Mouse (Mus musculus) ES-Bruce4 (cell line): Measurements from ENCODE around the gene Tenm4. TPM values are rescaled to one million over a fixed set of nuclear protein-coding genes. Genes with fewer than 3 reads are reported as not detected.

Experiments used
- H3K27ac ChIP-seq: 2 replicates; pipeline ENCODE4 v1.5.1; 2012; ENCODE audit warnings: low read length, inconsistent platforms; ENCODE audit not compliant: insufficient read depth
- H3K27me3 ChIP-seq: 2 replicates; pipeline ENCODE4 v1.6.1; 2012; ENCODE audit warnings: mild to moderate bottlenecking, low read length, inconsistent platforms; ENCODE audit not compliant: control insufficient read depth, poor library complexity, insufficient read depth, severe bottlenecking
- H3K36me3 ChIP-seq: 2 replicates; pipeline ENCODE4 v1.6.1; 2012; ENCODE audit warnings: inconsistent platforms, mild to moderate bottlenecking, low read length, moderate library complexity; ENCODE audit not compliant: control insufficient read depth, poor library complexity, insufficient read depth, severe bottlenecking
- H3K4me1 ChIP-seq: one replicate; pipeline ENCODE4 v1.8.1; 2011; ENCODE audit warnings: low read length; ENCODE audit not compliant: control insufficient read depth, insufficient read depth
- H3K4me3 ChIP-seq: 2 replicates; pipeline ENCODE4 v1.5.1; 2011; ENCODE audit warnings: low read depth, mild to moderate bottlenecking, low read length
- H3K9ac ChIP-seq: 2 replicates; pipeline ENCODE4 v1.6.1; 2012; ENCODE audit warnings: low read depth, mild to moderate bottlenecking, inconsistent platforms; ENCODE audit not compliant: poor library complexity, severe bottlenecking
- H3K9me3 ChIP-seq: replicated peaks from 2 replicates; pipeline ENCODE4 v1.6.1; 2012; ENCODE audit warnings: mild to moderate bottlenecking, low read length, inconsistent platforms; ENCODE audit not compliant: control insufficient read depth, poor library complexity, insufficient read depth, severe bottlenecking
- CTCF ChIP-seq: IDR thresholded peaks from one replicate; pipeline ENCODE4 v1.8.1; 2011; ENCODE audit warnings: low read depth, low read length
- EP300 ChIP-seq: IDR thresholded peaks from 2 replicates; pipeline ENCODE4 v1.6.1; 2011; ENCODE audit warnings: low read depth, low read length; ENCODE audit not compliant: insufficient read depth
- POLR2A ChIP-seq: IDR thresholded peaks from one replicate; pipeline ENCODE4 v1.8.1; 2011; ENCODE audit warnings: low read length; ENCODE audit not compliant: insufficient read depth
- polyA plus RNA-seq: library from polyadenylated mRNA; stranded (reverse); fragments of >200 nt; gene quantifications from 2 replicates; pipeline ENCODE4 v1.2.4, GENCODE M21; 2011; ENCODE audit warnings: low read depth; ENCODE audit not compliant: missing spikeins, insufficient read depth, insufficient read length

Gene Tenm4
- polyA plus RNA-seq, 1 experiment, result 4.8 TPM

DNA sequence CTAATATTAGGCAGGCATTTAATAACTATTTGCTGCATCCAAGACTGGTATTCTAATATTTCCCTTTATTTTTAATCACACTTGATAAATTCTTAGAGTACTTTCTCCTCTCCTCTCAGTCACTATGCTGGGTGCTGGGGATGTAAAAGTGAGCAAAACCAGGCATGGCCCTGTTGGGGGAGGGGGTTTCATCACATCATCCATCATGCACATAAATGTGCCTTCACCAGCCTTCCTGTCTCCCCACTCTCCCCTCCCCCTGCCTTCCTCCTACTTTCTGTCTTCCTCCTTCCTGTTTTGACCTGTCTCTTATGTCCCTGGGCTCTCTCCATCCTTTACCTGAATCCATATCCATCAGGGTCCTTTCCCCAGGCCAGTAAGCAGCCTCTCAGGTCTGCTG, 416.4 kb downstream of the Tenm4 start:
- H3K9me3 ChIP-seq, result no peaks in the 10 kb centered on the region
- no peaks in the 10 kb centered on the region for H3K27me3 ChIP-seq
- H3K27ac ChIP-seq, result no peak overlapping the region
- TF ChIP-seq CTCF (no peak), EP300 (no peak), POLR2A (no peak)
- no peaks in the 10 kb centered on the region for H3K4me1 ChIP-seq
- H3K9ac ChIP-seq, result no peak overlapping the region
- no peak overlapping the region for H3K4me3 ChIP-seq
- H3K36me3 ChIP-seq, result no peaks in the 10 kb centered on the region

DNA sequence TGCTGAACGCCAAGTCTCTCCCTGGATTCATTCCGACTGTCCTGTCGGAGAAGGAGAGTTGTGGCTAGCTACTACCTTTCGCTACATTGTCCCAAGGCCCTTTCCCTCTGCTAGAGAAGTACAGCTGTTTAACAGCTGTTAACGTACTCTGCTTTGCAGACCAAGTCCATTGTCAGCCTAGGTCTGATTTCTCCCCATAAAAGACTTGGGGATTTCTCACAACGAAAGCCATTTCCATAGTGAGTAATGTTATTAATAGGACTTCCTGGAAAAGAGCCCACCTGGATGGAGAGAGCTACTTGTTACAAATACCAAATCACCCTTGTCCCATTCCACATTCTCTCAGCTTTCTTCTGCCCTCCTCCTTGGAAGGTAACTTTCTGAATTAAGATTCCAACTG, 417.5 kb downstream of the Tenm4 start:
- Histone ChIP-seq H3K9me3 (no peaks in the 10 kb centered on the region), H3K4me1 (no peaks in the 10 kb centered on the region), H3K27me3 (no peaks in the 10 kb centered on the region), H3K9ac (no peak overlapping the region), H3K4me3 (no peak overlapping the region), H3K27ac (no peak overlapping the region), H3K36me3 (no peaks in the 10 kb centered on the region)
- no peak for TF ChIP-seq EP300
- TF ChIP-seq POLR2A, result no peak

DNA sequence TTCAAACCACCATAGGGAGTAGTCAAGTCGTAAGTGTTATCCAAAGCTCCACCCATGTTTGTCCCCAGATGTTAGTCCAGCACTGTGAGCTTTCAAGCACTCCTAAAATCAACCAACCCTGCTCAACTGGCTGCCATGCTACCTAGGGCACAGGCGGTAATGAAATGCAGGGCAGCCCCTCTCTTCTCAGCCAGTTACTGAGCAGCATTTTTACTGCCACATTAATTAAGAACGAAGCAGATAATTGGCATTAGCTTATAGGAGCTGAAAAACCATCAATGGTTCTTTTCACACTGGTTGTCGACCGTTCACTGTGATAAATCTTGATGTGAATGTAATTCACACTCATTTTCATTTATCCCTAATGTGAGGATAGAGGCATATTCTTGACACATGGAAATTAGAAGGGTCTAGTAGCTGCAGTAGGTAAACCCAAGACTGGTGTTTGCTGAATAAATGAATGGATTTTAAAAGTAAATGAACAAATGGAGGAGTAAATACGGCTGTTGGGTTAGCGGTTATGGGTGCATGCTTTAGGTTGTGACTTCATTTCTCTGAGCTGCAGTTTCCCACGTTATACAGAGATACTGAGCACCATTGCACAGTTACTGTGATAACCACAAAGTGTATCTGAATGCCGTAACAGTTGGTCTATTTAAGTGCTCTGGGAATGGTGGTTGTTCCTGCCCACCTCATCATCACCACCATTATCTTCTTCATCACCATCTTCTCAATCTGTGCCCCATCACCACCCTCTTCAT, 424.7 kb downstream of the Tenm4 start:
- no peak for TF ChIP-seq POLR2A
- no peak for TF ChIP-seq EP300
- no peak for TF ChIP-seq CTCF
- Histone ChIP-seq H3K9me3 (no peaks in the 10 kb centered on the region), H3K4me3 (no peak overlapping the region), H3K9ac (no peak overlapping the region), H3K4me1 (no peaks in the 10 kb centered on the region), H3K36me3 (no peaks in the 10 kb centered on the region), H3K27ac (no peak overlapping the region), H3K27me3 (no peaks in the 10 kb centered on the region)

DNA sequence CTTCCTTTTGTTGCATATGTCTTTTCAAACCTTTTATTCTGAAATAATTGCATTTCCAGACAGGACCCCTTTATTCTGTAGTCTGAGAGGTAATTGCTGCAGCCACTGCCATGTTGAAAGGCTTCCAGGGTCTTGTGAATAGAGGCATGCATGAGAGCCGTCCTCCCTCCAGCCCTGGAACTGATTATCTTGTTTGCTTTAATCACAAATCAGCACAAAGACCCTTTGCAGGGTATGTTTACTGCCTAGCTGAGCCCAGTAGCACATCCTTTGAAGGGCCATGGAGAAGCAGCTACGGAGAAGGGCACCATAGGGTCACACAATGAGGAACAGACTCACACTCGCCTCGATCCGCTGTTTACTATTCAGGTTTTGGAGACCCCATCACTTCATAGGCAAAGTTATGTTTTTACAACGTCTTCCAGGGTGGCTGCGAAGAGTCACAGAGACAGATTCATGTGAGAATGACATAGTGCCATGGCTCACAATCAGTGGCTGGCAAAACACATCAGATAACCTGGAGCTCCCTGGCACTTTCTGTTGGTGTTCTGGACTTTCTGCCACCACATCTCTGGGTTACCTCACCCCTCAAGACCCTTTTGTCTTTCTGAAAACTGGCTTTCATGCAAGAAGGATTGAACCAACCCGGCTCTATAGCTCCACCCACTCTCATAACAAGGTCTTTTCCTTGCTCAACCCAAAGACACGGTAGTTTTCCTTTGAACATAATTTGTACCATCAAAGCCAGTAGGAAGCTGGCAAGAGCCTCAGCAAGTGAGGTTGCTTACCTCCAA, 425.6 kb downstream of the Tenm4 start:
- H3K27ac ChIP-seq, result no peak overlapping the region
- no peak overlapping the region for H3K9ac ChIP-seq
- no peaks in the 10 kb centered on the region for H3K4me1 ChIP-seq
- TF ChIP-seq POLR2A (no peak), CTCF (no peak), EP300 (no peak)
- H3K9me3 ChIP-seq, result no peaks in the 10 kb centered on the region
- H3K36me3 ChIP-seq, result no peaks in the 10 kb centered on the region
- H3K27me3 ChIP-seq, result no peaks in the 10 kb centered on the region
- no peak overlapping the region for H3K4me3 ChIP-seq

DNA sequence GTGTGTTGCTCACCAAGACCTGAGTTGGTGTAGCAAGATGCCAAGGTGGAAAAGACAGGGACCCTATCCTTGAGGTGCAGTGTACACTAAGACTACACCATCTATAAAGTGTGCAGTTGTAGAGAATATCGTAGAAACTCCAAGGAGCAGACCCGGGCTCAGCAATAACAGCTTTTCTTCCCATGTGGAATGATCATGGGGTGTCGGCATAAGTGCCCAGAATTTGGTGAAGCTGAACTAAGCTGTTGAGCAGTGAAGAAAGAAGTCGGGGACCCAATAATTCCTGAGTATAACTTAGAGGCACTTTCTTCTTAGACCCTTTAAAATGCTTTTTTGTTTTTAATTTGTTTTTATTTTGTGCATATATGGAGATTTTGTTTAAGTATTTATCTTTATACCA, 426.8 kb downstream of the Tenm4 start:
- H3K9ac ChIP-seq, result no peak overlapping the region
- no peaks in the 10 kb centered on the region for H3K27me3 ChIP-seq
- no peaks in the 10 kb centered on the region for H3K36me3 ChIP-seq
- no peaks in the 10 kb centered on the region for H3K4me1 ChIP-seq
- no peak overlapping the region for H3K27ac ChIP-seq
- no peaks in the 10 kb centered on the region for H3K9me3 ChIP-seq
- no peak overlapping the region for H3K4me3 ChIP-seq
- no peak for TF ChIP-seq POLR2A

DNA sequence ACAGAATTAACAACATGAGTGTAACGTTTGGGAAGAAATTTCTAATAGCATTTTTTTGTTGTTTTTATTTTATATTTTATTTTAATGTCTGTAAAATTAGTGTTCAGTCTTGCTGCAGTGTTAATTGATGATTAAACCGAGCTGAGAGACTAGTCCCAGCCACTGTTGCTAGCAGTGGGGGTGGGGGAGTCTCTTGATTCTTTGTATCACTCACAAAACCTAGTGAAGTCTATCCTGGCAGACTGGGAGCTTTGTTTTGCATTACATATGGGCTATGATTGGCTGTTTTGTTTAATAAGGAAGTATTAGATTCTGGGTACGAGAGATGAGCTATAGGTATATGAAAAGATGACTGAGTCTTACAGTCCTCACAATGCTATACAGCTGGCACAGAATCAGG, 428.0 kb downstream of the Tenm4 start:
- H3K9me3 ChIP-seq, result no peaks in the 10 kb centered on the region
- H3K27me3 ChIP-seq, result no peaks in the 10 kb centered on the region
- TF ChIP-seq POLR2A (no peak), CTCF (no peak), EP300 (no peak)
- H3K27ac ChIP-seq, result no peak overlapping the region
- H3K4me1 ChIP-seq, result no peaks in the 10 kb centered on the region
- no peaks in the 10 kb centered on the region for H3K36me3 ChIP-seq
- no peak overlapping the region for H3K9ac ChIP-seq
- no peak overlapping the region for H3K4me3 ChIP-seq
